In genomic region chr13:94069421-94070307, GRCm38 (mm10) we compare ENCODE assay signal across 21 mouse cellular contexts. TPM values are rescaled to one million over a fixed set of nuclear protein-coding genes. Genes with fewer than 3 reads are reported as not detected.
DNase-seq lines count a peak whose midpoint lies in the region; ATAC-seq and TF ChIP-seq lines count a peak whose summit lies in the region.
"Had no signal": no experiment of that assay in that cellular context is flagged by ENCODE, and none has a peak within 500 bp of the region (broad histone marks: within the 10 kb centered on the region; RNA-seq: fewer than 3 reads in every experiment).

No protein-coding gene starts in this region.

- H3K9me3 ChIP-seq in heart, embryonic 16.5 days (replicated peaks; ENCODE audit: control insufficient read depth, low read length) = no peaks in the 10 kb centered on the region
- no peaks in the 10 kb centered on the region for H3K9me3 ChIP-seq in midbrain, embryonic 10.5 days (replicated peaks)
- H3K9me3 ChIP-seq in midbrain, postnatal 0 days (ENCODE audit: low read length) = 0 out of 2 replicates have a peak, but pooled peaks cover 2% of the 10 kb centered on the region
- H3K9me3 ChIP-seq: G1E; heart, embryonic 10.5 days; limb, embryonic 13.5 days; liver, embryonic 13.5 days had no signal

- no peak overlapping the region for H3K4me2 ChIP-seq in heart, embryonic 16.5 days (ENCODE audit: low read depth, low read length)
- H3K4me2 ChIP-seq in midbrain, postnatal 0 days (ENCODE audit: low read depth, low read length, poor library complexity, severe bottlenecking) = no peak overlapping the region
- H3K4me2 ChIP-seq: hindbrain, embryonic 14.5 days; limb, embryonic 13.5 days; liver, embryonic 13.5 days; lung, embryonic 14.5 days; midbrain, embryonic 13.5 days had no signal

- no peak overlapping the region for H3K4me3 ChIP-seq in heart, embryonic 16.5 days (ENCODE audit: low read length)
- no peak overlapping the region for H3K4me3 ChIP-seq in midbrain, embryonic 10.5 days
- no peak overlapping the region for H3K4me3 ChIP-seq in midbrain, postnatal 0 days (ENCODE audit: low read depth, low read length)
- H3K4me3 ChIP-seq: heart, embryonic 10.5 days; limb, embryonic 13.5 days; liver, embryonic 13.5 days; midbrain, embryonic 13.5 days had no signal

- no peak overlapping the region for H3K9ac ChIP-seq in heart, embryonic 16.5 days (ENCODE audit: low read length)
- no peak overlapping the region for H3K9ac ChIP-seq in midbrain, postnatal 0 days (replicated peaks; ENCODE audit: low read length, poor library complexity, severe bottlenecking)
- H3K9ac ChIP-seq: hindbrain, embryonic 14.5 days; limb, embryonic 13.5 days; liver, embryonic 13.5 days; lung, embryonic 14.5 days; midbrain, embryonic 13.5 days had no signal

- H3K27me3 ChIP-seq in heart, embryonic 16.5 days (ENCODE audit: control insufficient read depth, insufficient read depth, low read length) = no peaks in the 10 kb centered on the region
- peaks cover 92% of the 10 kb centered on the region for H3K27me3 ChIP-seq in midbrain, embryonic 10.5 days (ENCODE audit: low read depth, poor library complexity, severe bottlenecking)
- H3K27me3 ChIP-seq in midbrain, postnatal 0 days (ENCODE audit: insufficient read depth, low read length) = no peaks in the 10 kb centered on the region
- H3K27me3 ChIP-seq: liver, embryonic 13.5 days had no signal

- no peak overlapping the region for H3K27ac ChIP-seq in heart, embryonic 16.5 days (ENCODE audit: low read length)
- no peak overlapping the region for H3K27ac ChIP-seq in midbrain, embryonic 10.5 days (replicated peaks)
- no peak overlapping the region for H3K27ac ChIP-seq in midbrain, postnatal 0 days (ENCODE audit: low read depth, low read length)
- H3K27ac ChIP-seq: heart, embryonic 10.5 days; hindbrain, embryonic 14.5 days; limb, embryonic 13.5 days; liver, embryonic 13.5 days; midbrain, embryonic 13.5 days had no signal

- no peak for TF ChIP-seq CTCF in midbrain, postnatal 0 days (IDR thresholded peaks at IDR 0.05)

- no peaks in the 10 kb centered on the region for H3K36me3 ChIP-seq in heart, embryonic 16.5 days (ENCODE audit: control insufficient read depth, insufficient read depth)
- peaks cover 8% of the 10 kb centered on the region; the same call in 1 of the 2 replicates for H3K36me3 ChIP-seq in midbrain, embryonic 10.5 days
- no peaks in the 10 kb centered on the region for H3K36me3 ChIP-seq in midbrain, postnatal 0 days (ENCODE audit: insufficient read depth, low read length)
- H3K36me3 ChIP-seq: G1E; liver, embryonic 13.5 days; midbrain, embryonic 13.5 days had no signal

- ATAC-seq in heart, embryonic 16.5 days (replicated peaks; ENCODE audit: extremely low read depth, insufficient read depth, low FRiP score) = 0 out of 2 replicates have a peak, but pooled peaks have one; percentile 28
- ATAC-seq in midbrain, postnatal 0 days (ENCODE audit: low FRiP score) = no peak
- ATAC-seq: forebrain, embryonic 14.5 days; midbrain, embryonic 13.5 days had no signal

- 85% methylated on average over 16 of the region's 16 CpGs for WGBS in heart, embryonic 16.5 days
- 29% methylated on average over 16 of the region's 16 CpGs for WGBS in midbrain, embryonic 10.5 days
- 30% methylated on average over 16 of the region's 16 CpGs for WGBS in midbrain, postnatal 0 days

- H3K4me1 ChIP-seq in heart, embryonic 16.5 days (ENCODE audit: control insufficient read depth, insufficient read depth, low read length) = peaks cover 15% of the 10 kb centered on the region
- peaks cover 81% of the 10 kb centered on the region for H3K4me1 ChIP-seq in midbrain, embryonic 10.5 days
- H3K4me1 ChIP-seq in midbrain, postnatal 0 days (ENCODE audit: insufficient read depth, low read length) = no peaks in the 10 kb centered on the region

- no peak for DNase-seq in heart, adult 8-10 months (ENCODE audit: low spot score)
- peak; percentile 74 for DNase-seq in midbrain, embryonic 10.5 days (ENCODE audit: low spot score)
- no peak for DNase-seq in midbrain, postnatal 0 days (ENCODE audit: low spot score)
- peak; percentile 58 for DNase-seq in embryo, embryonic 9.5 days (ENCODE audit: extremely low spot score)
- peak; percentile 74 for DNase-seq in retina, embryonic 14.5 days (ENCODE audit: low spot score)
- DNase-seq in frontal cortex, postnatal 25 days (ENCODE audit: low spot score in 2 of 2) = no peak
- DNase-seq in cerebellum, postnatal 10 days = no peak
- DNase-seq: cerebellum, adult 9-11 months; gastrocnemius, postnatal 36 days; heart, postnatal 14 days; liver, embryonic 13.5 days; lung, embryonic 14.5 days; lung, postnatal 36 days; thymus, postnatal 4 days had no signal

RNA-seq across cellular contexts. Expression of gene Lhfpl2, which starts 12.1 kb away (rescaled TPM):
- polyA plus RNA-seq in heart, embryonic 16.5 days (2015; fragmentation: Nextera tagmentation; extraction: Ambion mirVana) = 23.4 and 23.7 TPM in 2 replicates
- 1 to 10 TPM; 1.9 to 4.1 (median 2.9) TPM for total RNA-seq in heart, adult 8-10 months (2022)
- polyA plus RNA-seq in midbrain, embryonic 10.5 days (2016; fragmentation: Nextera tagmentation; extraction: Ambion mirVana) = 18.0 and 19.0 TPM in 2 replicates
- 23.9 and 25.8 TPM in 2 replicates for total RNA-seq in midbrain, postnatal 0 days (2014; rRNA removed)
- 10.7 and 12.0 TPM in 2 replicates for polyA plus RNA-seq in midbrain, postnatal 0 days (2015; fragmentation: Nextera tagmentation; extraction: Ambion mirVana)
- polyA plus RNA-seq: G1E had no signal

Comparison
In these comparisons a context has a peak if more than half of its experiments do, and no peak if none do; other contexts are left out.
1. DNase-seq: peak in midbrain, embryonic 10.5 days (single experiment), embryo, embryonic 9.5 days (single experiment) and retina, embryonic 14.5 days (single experiment); none in heart, adult 8-10 months (single experiment), midbrain, postnatal 0 days (single experiment), frontal cortex, postnatal 25 days (0 of 2) and cerebellum, postnatal 10 days (0 of 2).